Mouse (Mus musculus): ENCODE measurements around the gene Tmprss12.
"Not testable (repeated sequence)": the region's sequence is repeated elsewhere in the genome, so short reads cannot be mapped to it uniquely, and the experiment has no call there.

The Tmprss12 gene

GRCm38 (mm10) chr15:100328089-100328488 lies 47.5 kb downstream of the Tmprss12 start:
- DNase-seq, result not testable (repeated sequence)

- DNase-seq, result not testable (repeated sequence)
Observed at GRCm38 (mm10) chr15:100329336-100329735, 48.7 kb downstream of the Tmprss12 start.

GRCm38 (mm10) chr15:100330739-100331138 lies 50.1 kb downstream of the Tmprss12 start:
- no peak for DNase-seq

- not testable (repeated sequence) for DNase-seq
Observed at GRCm38 (mm10) chr15:100332077-100332961, 51.7 kb downstream of the Tmprss12 start.

- DNase-seq, result no peak
Observed at GRCm38 (mm10) chr15:100334629-100335028, 54.0 kb downstream of the Tmprss12 start, which contains the start of gene Mettl7a3. Gene Mettl7a3, plus strand, starts transcription at chr15:100334929.

GRCm38 (mm10) chr15:100337328-100337727 lies 56.7 kb downstream of the Tmprss12 start:
- DNase-seq, result not testable (repeated sequence)

- DNase-seq, result peak; percentile 92
Observed at GRCm38 (mm10) chr15:100337847-100338246, 57.2 kb downstream of the Tmprss12 start.

- DNase-seq, result peak; percentile 69
Observed at GRCm38 (mm10) chr15:100341314-100341980, 60.8 kb downstream of the Tmprss12 start.
